Mouse (Mus musculus) thymus, postnatal 0 days (tissue): ENCODE measurements around the gene Plppr3. TPM values are rescaled to one million over a fixed set of nuclear protein-coding genes. Genes with fewer than 3 reads are reported as not detected.

Experiments used
- DNase-seq: peaks from one replicate; pipeline ENCODE4 v3.0.0-alpha.2; 2015; ENCODE audit warnings: low spot score
- microRNA-seq: library from miRNA; unstranded; fragments of <30 nt; microRNA quantifications from one replicate; pipeline ENCODE4, GENCODE M21; 2016; ENCODE audit warnings: borderline number of aligned reads
- polyA plus RNA-seq: library from polyadenylated mRNA; unstranded; fragments of >200 nt; fragmentation: Nextera tagmentation; extraction: Ambion mirVana; gene quantifications from 2 replicates; pipeline ENCODE4 v1.2.1, GENCODE M21; 2015

Plppr3 gene
- polyA plus RNA-seq, 1 experiment from 2014 or later = 3.4 TPM

GRCm38 (mm10) chr10:79822372-79822771 is 52.1 kb downstream of the Plppr3 start:
- DNase-seq = no peak

- DNase-seq = no peak
Observed at GRCm38 (mm10) chr10:79821731-79822130, 52.7 kb downstream of the Plppr3 start.

- no peak for DNase-seq
Observed at GRCm38 (mm10) chr10:79820782-79821181, 53.7 kb downstream of the Plppr3 start, which contains the start of gene Misp. Gene Misp (plus strand): TSS chr10:79820989.

- DNase-seq = no peak
Observed at GRCm38 (mm10) chr10:79820277-79820676, 54.2 kb downstream of the Plppr3 start.

GRCm38 (mm10) chr10:79819606-79820005 is 54.8 kb downstream of the Plppr3 start:
- no peak for DNase-seq

GRCm38 (mm10) chr10:79818225-79818624 is 56.2 kb downstream of the Plppr3 start:
- no peak for DNase-seq

- no peak for DNase-seq
Observed at GRCm38 (mm10) chr10:79817111-79817510, 57.3 kb downstream of the Plppr3 start.

- peak; percentile 53 for DNase-seq
Observed at GRCm38 (mm10) chr10:79815671-79816494, 58.6 kb downstream of the Plppr3 start.

GRCm38 (mm10) chr10:79814271-79814842 is 60.1 kb downstream of the Plppr3 start:
- DNase-seq = no peak

GRCm38 (mm10) chr10:79811736-79812637 is 62.4 kb downstream of the Plppr3 start:
- DNase-seq = peak; percentile 85

Small RNA genes within 50 kb of the gene (microRNA-seq; reads per million reads assigned to microRNA genes)
- gene Mir6910 = not detected

Other genes with a start within 250 kb of the Plppr3 start
- 0.24 and 0.26 TPM in 2 replicates for gene Shc2, start 236.7 kb downstream of the Plppr3 start, polyA plus RNA-seq
- 0.10 TPM in 1 of 2 replicates, not detected in the other for gene Odf3l2, start 228.9 kb downstream of the Plppr3 start, polyA plus RNA-seq
- 2.4 and 3.4 TPM in 2 replicates for gene Madcam1, start 210.1 kb downstream of the Plppr3 start, polyA plus RNA-seq
- 56.0 and 58.2 TPM in 2 replicates for gene Tpgs1, start 205.3 kb downstream of the Plppr3 start, polyA plus RNA-seq
- gene Cdc34, start 192.4 kb downstream of the Plppr3 start, polyA plus RNA-seq = 138 and 141 TPM in 2 replicates
- 0.35 and 0.48 TPM in 2 replicates for gene Gzmm, start 185.6 kb downstream of the Plppr3 start, polyA plus RNA-seq
- gene Bsg, start 170.1 kb downstream of the Plppr3 start, polyA plus RNA-seq = 376 and 398 TPM in 2 replicates
- gene Hcn2, start 158.0 kb downstream of the Plppr3 start, polyA plus RNA-seq = 0.05 TPM in 1 of 2 replicates, not detected in the other
- gene Polrmt, start 128.1 kb downstream of the Plppr3 start, polyA plus RNA-seq = 35.2 and 39.5 TPM in 2 replicates
- gene Fgf22, start 119.6 kb downstream of the Plppr3 start, polyA plus RNA-seq = 0.23 TPM in 1 of 2 replicates, not detected in the other
- gene Rnf126, start 107.7 kb downstream of the Plppr3 start, polyA plus RNA-seq = 74.1 and 80.0 TPM in 2 replicates
- gene Fstl3, start 97.4 kb downstream of the Plppr3 start, polyA plus RNA-seq = 5.4 and 6.0 TPM in 2 replicates
- gene Prss57, start 83.7 kb downstream of the Plppr3 start, polyA plus RNA-seq = 31.6 and 32.5 TPM in 2 replicates
- 50.5 and 51.3 TPM in 2 replicates for gene Palm, start 81.1 kb downstream of the Plppr3 start, polyA plus RNA-seq
- 7.5 and 10.5 TPM in 2 replicates for gene Misp, start 53.6 kb downstream of the Plppr3 start, polyA plus RNA-seq
- 217 and 246 TPM in 2 replicates for gene Ptbp1, start 20.2 kb downstream of the Plppr3 start, polyA plus RNA-seq
- 1.7 TPM in 2 replicates for gene Prtn3, start 158 bp downstream of the Plppr3 start, polyA plus RNA-seq
- 0.30 and 0.74 TPM in 2 replicates for gene Elane, start 11.6 kb upstream of the Plppr3 start, polyA plus RNA-seq
- 4.2 TPM in 1 of 2 replicates, not detected in the other for gene Cfd, start 16.2 kb upstream of the Plppr3 start, polyA plus RNA-seq
- gene Med16, start 34.3 kb upstream of the Plppr3 start, polyA plus RNA-seq = 32.6 and 39.1 TPM in 2 replicates
- gene Gm26602, start 36.2 kb upstream of the Plppr3 start, polyA plus RNA-seq = 5.3 and 15.5 TPM in 2 replicates
- gene Kiss1r, start 42.3 kb upstream of the Plppr3 start, polyA plus RNA-seq = 0.48 and 1.2 TPM in 2 replicates
- gene R3hdm4, start 46.6 kb upstream of the Plppr3 start, polyA plus RNA-seq = 129 and 131 TPM in 2 replicates
- 3.7 TPM in 2 replicates for gene Arid3a, start 52.4 kb upstream of the Plppr3 start, polyA plus RNA-seq
- gene Wdr18, start 85.5 kb upstream of the Plppr3 start, polyA plus RNA-seq = 77.5 and 85.8 TPM in 2 replicates
- gene Grin3b, start 96.1 kb upstream of the Plppr3 start, polyA plus RNA-seq = 0.09 and 0.20 TPM in 2 replicates
- gene Tmem259, start 109.7 kb upstream of the Plppr3 start, polyA plus RNA-seq = 19.4 and 25.8 TPM in 2 replicates
- 137 and 152 TPM in 2 replicates for gene Cnn2, start 114.0 kb upstream of the Plppr3 start, polyA plus RNA-seq
- 5.2 and 5.8 TPM in 2 replicates for gene Abca7, start 121.9 kb upstream of the Plppr3 start, polyA plus RNA-seq
- 179 and 206 TPM in 2 replicates for gene Arhgap45, start 142.0 kb upstream of the Plppr3 start, polyA plus RNA-seq
- 153 and 158 TPM in 2 replicates for gene Polr2e, start 165.2 kb upstream of the Plppr3 start, polyA plus RNA-seq
- 640 and 681 TPM in 2 replicates for gene Gpx4, start 172.5 kb upstream of the Plppr3 start, polyA plus RNA-seq
- gene Sbno2, start 230.9 kb upstream of the Plppr3 start, polyA plus RNA-seq = 18.3 and 19.7 TPM in 2 replicates
- 18.2 and 23.2 TPM in 2 replicates for gene Stk11, start 241.2 kb upstream of the Plppr3 start, polyA plus RNA-seq